Comparison of ENCODE assay signal across 18 mouse cellular contexts in genomic region chr6:29279293-29279692, GRCm38 (mm10). TPM values are rescaled to one million over a fixed set of nuclear protein-coding genes. Genes with fewer than 3 reads are reported as not detected.
A peak's percentile ranks its signal among the peaks of the same experiment; 100 is the strongest.
DNase-seq lines count a peak whose midpoint lies in the region; ATAC-seq and TF ChIP-seq lines count a peak whose summit lies in the region.
"Had no signal": no experiment of that assay in that cellular context is flagged by ENCODE, and none has a peak within 500 bp of the region (broad histone marks: within the 10 kb centered on the region; RNA-seq: fewer than 3 reads in every experiment).

Fam71f2 (plus strand) TSS chr6:29279593.

- WGBS in heart, embryonic 12.5 days, result 82% methylated on average over 8 of the region's 8 CpGs
- WGBS in hindbrain, postnatal 0 days, result 89% methylated on average over 8 of the region's 8 CpGs
- WGBS in hindbrain, embryonic 13.5 days, result 86% methylated on average over 8 of the region's 8 CpGs
- 82% methylated on average over 8 of the region's 8 CpGs for WGBS in midbrain, embryonic 13.5 days
- 88% methylated on average over 8 of the region's 8 CpGs for WGBS in midbrain, postnatal 0 days

- 0 out of 2 replicates have a peak within 1 kb of the TSS, but pooled peaks have one; percentile 6 for H3K4me2 ChIP-seq in heart, embryonic 12.5 days
- no peak within 1 kb of the TSS for H3K4me2 ChIP-seq in hindbrain, postnatal 0 days (ENCODE audit: low read depth, low read length)
- no peak within 1 kb of the TSS for H3K4me2 ChIP-seq in hindbrain, embryonic 13.5 days
- H3K4me2 ChIP-seq in midbrain, embryonic 13.5 days (replicated peaks), result no peak within 1 kb of the TSS
- H3K4me2 ChIP-seq in midbrain, postnatal 0 days (ENCODE audit: low read depth, low read length, poor library complexity, severe bottlenecking), result no peak within 1 kb of the TSS
- H3K4me2 ChIP-seq: forebrain, embryonic 15.5 days; hindbrain, embryonic 12.5 days; liver, embryonic 15.5 days; midbrain, embryonic 11.5 days had no signal

- no peaks in the 10 kb centered on the region for H3K27me3 ChIP-seq in heart, embryonic 12.5 days (replicated peaks)
- H3K27me3 ChIP-seq in hindbrain, postnatal 0 days (ENCODE audit: insufficient read depth, low read length), result no peaks in the 10 kb centered on the region
- no peaks in the 10 kb centered on the region for H3K27me3 ChIP-seq in hindbrain, embryonic 13.5 days
- H3K27me3 ChIP-seq in midbrain, embryonic 13.5 days, result no peaks in the 10 kb centered on the region
- H3K27me3 ChIP-seq in midbrain, postnatal 0 days (ENCODE audit: insufficient read depth, low read length), result no peaks in the 10 kb centered on the region
- H3K27me3 ChIP-seq: forebrain, embryonic 15.5 days; hindbrain, embryonic 12.5 days; liver, embryonic 15.5 days had no signal

- no peak for TF ChIP-seq CTCF in hindbrain, postnatal 0 days (IDR thresholded peaks at IDR 0.05; ENCODE audit: low read depth)
- TF ChIP-seq CTCF in midbrain, postnatal 0 days (IDR thresholded peaks at IDR 0.05), result no peak

- H3K36me3 ChIP-seq in heart, embryonic 12.5 days, result peaks cover 16% of the 10 kb centered on the region
- no peaks in the 10 kb centered on the region for H3K36me3 ChIP-seq in hindbrain, postnatal 0 days (ENCODE audit: insufficient read depth, low read length)
- H3K36me3 ChIP-seq in hindbrain, embryonic 13.5 days, result peaks cover 9% of the 10 kb centered on the region; the same call in 1 of the 2 replicates
- peaks cover 8% of the 10 kb centered on the region for H3K36me3 ChIP-seq in midbrain, embryonic 13.5 days
- no peaks in the 10 kb centered on the region for H3K36me3 ChIP-seq in midbrain, postnatal 0 days (ENCODE audit: insufficient read depth, low read length)
- H3K36me3 ChIP-seq: hindbrain, embryonic 12.5 days had no signal

- ATAC-seq in heart, embryonic 12.5 days (ENCODE audit: insufficient number of reproducible peaks, low FRiP score), result no peak
- ATAC-seq in hindbrain, postnatal 0 days, result no peak
- ATAC-seq in hindbrain, embryonic 13.5 days (ENCODE audit: low FRiP score), result no peak
- ATAC-seq in midbrain, embryonic 13.5 days, result peak; percentile 43; the same call in 1 of the 2 replicates
- no peak for ATAC-seq in midbrain, postnatal 0 days (ENCODE audit: low FRiP score)

- H3K27ac ChIP-seq in heart, embryonic 12.5 days (ENCODE audit: poor library complexity, severe bottlenecking), result peak within 1 kb of the TSS; percentile 75
- H3K27ac ChIP-seq in hindbrain, postnatal 0 days, result 0 out of 2 replicates have a peak within 1 kb of the TSS, but pooled peaks have one; percentile 26
- no peak within 1 kb of the TSS for H3K27ac ChIP-seq in hindbrain, embryonic 13.5 days
- H3K27ac ChIP-seq in midbrain, embryonic 13.5 days, result no peak within 1 kb of the TSS
- no peak within 1 kb of the TSS for H3K27ac ChIP-seq in midbrain, postnatal 0 days (ENCODE audit: low read depth, low read length)
- H3K27ac ChIP-seq: forebrain, embryonic 15.5 days; hindbrain, embryonic 12.5 days; left cerebral cortex, adult 2 months; limb, embryonic 10.5 days; liver, embryonic 15.5 days had no signal

- intact Hi-C loops in heart, postnatal 14 days (cut with DNase I), result loop anchor here (1.0 to 2.0 kb wide), 2 partner anchors 38 to 112 kb away; no protein-coding TSS in a partner anchor

- no peak for DNase-seq in heart, postnatal 14 days
- DNase-seq in hindbrain, postnatal 0 days (ENCODE audit: low spot score), result no peak
- no peak for DNase-seq in midbrain, postnatal 0 days (ENCODE audit: low spot score)
- DNase-seq in ovary, postnatal 10 days (ENCODE audit: low spot score), result no peak
- DNase-seq: adrenal gland, postnatal 25 days; thymus, adult 18-20 months had no signal

- H3K4me3 ChIP-seq in heart, embryonic 12.5 days, result no peak within 1 kb of the TSS
- no peak within 1 kb of the TSS for H3K4me3 ChIP-seq in hindbrain, postnatal 0 days (ENCODE audit: low read length)
- H3K4me3 ChIP-seq in hindbrain, embryonic 13.5 days, result no peak within 1 kb of the TSS
- no peak within 1 kb of the TSS for H3K4me3 ChIP-seq in midbrain, embryonic 13.5 days (replicated peaks)
- H3K4me3 ChIP-seq in midbrain, postnatal 0 days (ENCODE audit: low read depth, low read length), result no peak within 1 kb of the TSS
- H3K4me3 ChIP-seq: erythroblast, embryonic 14.5 days; forebrain, embryonic 15.5 days; hindbrain, embryonic 12.5 days; left cerebral cortex, adult 2 months; limb, embryonic 10.5 days; liver, embryonic 15.5 days had no signal

- no peaks in the 10 kb centered on the region for H3K9me3 ChIP-seq in heart, embryonic 12.5 days (replicated peaks)
- H3K9me3 ChIP-seq in hindbrain, postnatal 0 days (ENCODE audit: low read length), result no peaks in the 10 kb centered on the region
- H3K9me3 ChIP-seq in hindbrain, embryonic 13.5 days, result no peaks in the 10 kb centered on the region
- H3K9me3 ChIP-seq in midbrain, embryonic 13.5 days, result no peaks in the 10 kb centered on the region
- no peaks in the 10 kb centered on the region for H3K9me3 ChIP-seq in midbrain, postnatal 0 days (ENCODE audit: low read length)
- H3K9me3 ChIP-seq: forebrain, embryonic 15.5 days; hindbrain, embryonic 12.5 days; limb, embryonic 10.5 days; liver, embryonic 15.5 days had no signal

- H3K9ac ChIP-seq in heart, embryonic 12.5 days, result no peak within 1 kb of the TSS
- H3K9ac ChIP-seq in hindbrain, postnatal 0 days (replicated peaks; ENCODE audit: low read length), result no peak within 1 kb of the TSS
- H3K9ac ChIP-seq in hindbrain, embryonic 13.5 days, result no peak within 1 kb of the TSS
- no peak within 1 kb of the TSS for H3K9ac ChIP-seq in midbrain, embryonic 13.5 days (replicated peaks)
- H3K9ac ChIP-seq in midbrain, postnatal 0 days (replicated peaks; ENCODE audit: low read length, poor library complexity, severe bottlenecking), result no peak within 1 kb of the TSS
- H3K9ac ChIP-seq: forebrain, embryonic 15.5 days; hindbrain, embryonic 12.5 days; liver, embryonic 15.5 days had no signal

- peaks cover 8% of the 10 kb centered on the region for H3K4me1 ChIP-seq in heart, embryonic 12.5 days (replicated peaks)
- H3K4me1 ChIP-seq in hindbrain, postnatal 0 days (ENCODE audit: insufficient read depth, low read length), result no peaks in the 10 kb centered on the region
- peaks cover 10% of the 10 kb centered on the region for H3K4me1 ChIP-seq in hindbrain, embryonic 13.5 days (replicated peaks)
- peaks cover 20% of the 10 kb centered on the region for H3K4me1 ChIP-seq in midbrain, embryonic 13.5 days (replicated peaks)
- H3K4me1 ChIP-seq in midbrain, postnatal 0 days (ENCODE audit: insufficient read depth, low read length), result no peaks in the 10 kb centered on the region

RNA-seq across cellular contexts. Expression of gene Fam71f2, which starts in this region (rescaled TPM):
- 0.26 TPM in 1 of 2 replicates, not detected in the other for polyA plus RNA-seq in heart, embryonic 12.5 days (2016; fragmentation: Nextera tagmentation; extraction: Ambion mirVana)
- total RNA-seq in heart, postnatal 14 days (2021), result not detected
- 0.79 and 2.1 TPM in 2 replicates for total RNA-seq in hindbrain, postnatal 0 days (2014; rRNA removed)
- polyA plus RNA-seq in hindbrain, postnatal 0 days (2015; fragmentation: Nextera tagmentation; extraction: Ambion mirVana), result 0.29 and 0.39 TPM in 2 replicates
- 0.47 and 0.53 TPM in 2 replicates for polyA plus RNA-seq in hindbrain, embryonic 13.5 days (2015; fragmentation: Nextera tagmentation; extraction: Ambion mirVana)
- 0.46 and 0.54 TPM in 2 replicates for polyA plus RNA-seq in midbrain, embryonic 13.5 days (2015; fragmentation: Nextera tagmentation; extraction: Ambion mirVana)
- 0.44 and 0.52 TPM in 2 replicates for total RNA-seq in midbrain, postnatal 0 days (2014; rRNA removed)
- polyA plus RNA-seq in midbrain, postnatal 0 days (2015; fragmentation: Nextera tagmentation; extraction: Ambion mirVana), result 0.52 and 0.58 TPM in 2 replicates
- total RNA-seq: gastrocnemius, adult 18-20 months had no signal
- polyA plus RNA-seq: erythroblast, embryonic 14.5 days; intestine, postnatal 0 days had no signal

Comparison
In these comparisons a context has a peak if more than half of its experiments do, and no peak if none do; other contexts are left out.
1. H3K27ac ChIP-seq: peak in heart, embryonic 12.5 days (single experiment) and hindbrain, postnatal 0 days (single experiment); none in hindbrain, embryonic 13.5 days (single experiment), midbrain, embryonic 13.5 days (single experiment) and midbrain, postnatal 0 days (single experiment).
2. Peak in ATAC-seq in midbrain, embryonic 13.5 days; RNA of the gene not detected or under 1 TPM.